Mouse (Mus musculus): Measurements from ENCODE around the gene Tcf12.

DNA sequence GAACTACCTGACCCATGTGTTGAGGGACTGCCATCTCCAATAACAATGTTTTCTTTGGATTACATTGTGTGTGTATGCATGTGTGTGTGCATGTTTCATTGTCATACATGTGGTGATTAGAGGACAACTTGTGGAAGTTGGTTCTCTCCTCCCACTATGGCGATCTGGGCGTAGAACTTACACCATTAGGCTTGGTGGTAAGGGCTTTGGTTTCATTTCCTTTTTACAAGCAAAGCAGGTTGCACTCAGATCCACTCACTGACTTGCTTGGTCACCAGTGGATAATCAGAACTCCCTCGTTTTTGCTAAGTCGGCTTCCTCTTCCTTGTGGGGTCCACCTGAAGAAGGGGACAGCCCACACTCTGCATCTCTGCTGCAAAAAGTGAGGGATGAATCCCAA is 277.0 kb downstream of the Tcf12 start:
- TF ChIP-seq CTCF (IDR thresholded peaks at IDR 0.05; ENCODE audit: insufficient read depth, low read length) = no peak
- TF ChIP-seq POLR2A (IDR thresholded peaks at IDR 0.05; ENCODE audit: borderline replicate concordance, extremely low read depth, low read depth, low read length) = no peak
